ENCODE assay signal across 15 mouse cellular contexts in genomic region chr8:48214386-48214785, GRCm38 (mm10).
"Had no signal": no experiment of that assay in that cellular context is flagged by ENCODE, and none has a peak within 500 bp of the region (broad histone marks: within the 10 kb centered on the region; RNA-seq: fewer than 3 reads in every experiment).

No protein-coding gene starts in this region.

- ATAC-seq: midbrain, embryonic 13.5 days had no signal

- H3K9ac ChIP-seq: liver, embryonic 14.5 days; lung, embryonic 14.5 days; midbrain, embryonic 13.5 days; neural tube, embryonic 13.5 days; neural tube, embryonic 15.5 days; stomach, embryonic 15.5 days had no signal

- H3K4me2 ChIP-seq: lung, embryonic 14.5 days; midbrain, embryonic 11.5 days; midbrain, embryonic 13.5 days; neural tube, embryonic 13.5 days; neural tube, embryonic 15.5 days; stomach, embryonic 15.5 days had no signal

- DNase-seq: lung, adult 18-20 months; lung, embryonic 14.5 days; lung, postnatal 10 days; lung, postnatal 4 days; thymus, adult 2 months; thymus, postnatal 25 days; thymus, postnatal 4 days had no signal

- H3K36me3 ChIP-seq: midbrain, embryonic 13.5 days; neural tube, embryonic 13.5 days; neural tube, embryonic 15.5 days; stomach, embryonic 15.5 days had no signal

- H3K4me1 ChIP-seq: stomach, embryonic 15.5 days had no signal

- H3K9me3 ChIP-seq: midbrain, embryonic 13.5 days; neural tube, embryonic 13.5 days; neural tube, embryonic 15.5 days; stomach, embryonic 15.5 days had no signal

- H3K4me3 ChIP-seq: midbrain, embryonic 13.5 days; myocyte; neural tube, embryonic 13.5 days; neural tube, embryonic 15.5 days; stomach, embryonic 15.5 days had no signal

- H3K27ac ChIP-seq: liver, embryonic 14.5 days; midbrain, embryonic 13.5 days; neural tube, embryonic 13.5 days; neural tube, embryonic 15.5 days; stomach, embryonic 15.5 days; stomach, postnatal 0 days had no signal

- H3K27me3 ChIP-seq: stomach, embryonic 15.5 days had no signal
